Mouse (Mus musculus) neutrophil, adult 5-6 weeks (primary cell): Measurements from ENCODE around the gene Golm1. TPM values are rescaled to one million over a fixed set of nuclear protein-coding genes. Genes with fewer than 3 reads are reported as not detected.

ENCODE experiments used
- ATAC-seq: fragments of 151-379, 151-347 bp; 2 replicates; pipeline ENCODE4 v1.8.0; 2017; ENCODE audit warnings: mild to moderate bottlenecking, moderate TSS enrichment; ENCODE audit not compliant: insufficient number of reproducible peaks, poor library complexity, low FRiP score, severe bottlenecking; ENCODE audit errors: extremely low read depth
- total RNA-seq: library from RNA; stranded (forward); fragments of 200-1000 nt; gene quantifications from 2 replicates; pipeline ENCODE4 v1.2.3, GENCODE M21; 2017

The Golm1 gene
- total RNA-seq, 1 experiment from 2014 or later = 22.6 TPM

DNA sequence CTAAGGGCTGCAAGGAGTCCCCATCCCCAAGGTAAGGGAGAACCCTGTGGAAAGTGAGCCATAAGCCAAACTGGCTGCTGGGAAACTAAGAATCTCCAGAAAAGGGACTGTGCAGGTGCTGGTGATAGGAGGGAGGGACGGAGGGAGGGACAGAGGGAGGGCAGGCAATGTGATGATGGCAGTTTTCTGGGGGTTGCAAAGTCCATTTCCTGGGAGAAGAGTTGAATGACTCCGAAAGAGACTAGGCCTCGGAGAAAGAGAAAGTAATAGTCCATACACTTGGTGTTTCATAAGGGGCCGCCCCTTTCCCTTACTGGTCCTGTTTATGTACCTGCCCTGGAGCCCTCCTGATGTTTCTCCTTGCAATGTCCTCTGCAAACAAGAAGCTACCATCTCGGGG is 21.1 kb downstream of the Golm1 start:
- ATAC-seq = no peak

GRCm38 (mm10) chr13:59653136-59653535 is 22.5 kb downstream of the Golm1 start:
- no peak for ATAC-seq

- ATAC-seq = no peak
Measured at GRCm38 (mm10) chr13:59652651-59653050, 23.0 kb downstream of the Golm1 start.

DNA sequence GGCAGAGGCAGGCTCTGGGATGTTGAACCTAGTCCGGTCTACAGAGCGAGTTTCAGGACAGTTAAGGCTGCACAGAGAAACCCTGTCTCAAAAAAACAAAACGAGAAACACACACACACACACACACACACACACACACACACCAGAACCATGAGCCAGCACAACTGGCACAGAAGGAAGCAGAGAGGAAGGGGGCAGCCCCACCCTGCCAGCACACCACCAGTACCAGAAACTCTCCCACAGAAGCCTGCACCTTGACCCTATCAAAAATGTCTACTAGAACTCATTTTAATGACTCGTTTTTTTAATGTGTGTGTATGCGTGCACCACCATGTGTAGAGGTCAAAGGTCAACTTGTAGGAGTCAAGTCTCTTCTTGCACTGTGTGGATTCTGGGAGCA is 25.8 kb downstream of the Golm1 start:
- no peak for ATAC-seq

- ATAC-seq = no peak
Measured at GRCm38 (mm10) chr13:59648598-59648997, 27.0 kb downstream of the Golm1 start.

DNA sequence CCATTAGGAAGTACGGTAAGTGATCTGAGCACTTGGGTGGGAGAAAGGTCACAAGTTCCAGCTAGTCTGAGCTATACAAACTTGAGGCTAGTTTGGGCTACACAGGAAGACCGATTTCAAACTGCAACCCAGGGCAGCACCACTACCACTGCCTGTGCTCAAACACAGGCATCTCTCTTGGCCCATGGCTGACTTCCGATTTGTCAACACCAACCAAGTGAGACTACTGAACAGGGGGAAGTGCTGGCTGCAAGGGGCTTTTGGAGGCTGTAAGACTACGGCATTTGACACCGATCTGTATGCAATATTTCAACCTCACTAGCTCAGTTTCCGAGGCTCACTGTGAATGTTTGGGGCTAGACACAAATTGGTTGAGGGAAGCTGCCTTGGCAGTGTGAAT is 28.1 kb downstream of the Golm1 start:
- no peak for ATAC-seq

- ATAC-seq = no peak
Measured at GRCm38 (mm10) chr13:59646674-59647244, 28.9 kb downstream of the Golm1 start.

GRCm38 (mm10) chr13:59645491-59645890 is 30.1 kb downstream of the Golm1 start:
- no peak for ATAC-seq

DNA sequence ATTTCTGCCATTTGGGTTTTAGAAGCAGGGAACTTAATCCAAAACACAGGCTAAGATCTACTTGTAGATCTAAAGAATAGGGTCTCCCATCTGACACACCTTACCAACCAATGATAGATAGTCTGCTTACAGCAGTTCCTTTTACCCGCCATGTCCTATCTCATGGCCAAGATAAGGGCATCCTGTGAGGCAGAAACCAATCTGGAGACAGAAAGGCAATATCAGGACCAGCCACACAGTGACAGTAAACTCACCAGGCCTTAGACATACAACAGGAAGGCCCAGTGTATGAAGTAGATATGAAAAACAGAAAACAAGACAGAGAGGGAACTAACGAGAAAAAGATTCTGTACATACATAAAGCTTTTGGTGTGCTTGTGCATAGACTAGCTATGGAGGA is 32.8 kb downstream of the Golm1 start:
- no peak for ATAC-seq

DNA sequence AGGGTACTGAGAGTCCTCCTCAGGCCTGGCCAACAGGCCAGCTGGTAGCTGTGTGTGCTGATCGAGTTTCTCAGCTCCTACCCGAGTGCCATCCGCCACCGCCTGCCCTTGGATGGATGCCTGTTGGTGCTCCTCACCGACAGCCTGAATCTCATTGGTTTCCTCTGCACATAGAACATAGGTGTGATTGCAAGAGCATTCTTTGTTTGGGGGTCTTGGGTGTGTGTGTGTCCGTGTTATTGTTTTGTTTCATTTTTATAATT is 35.5 kb downstream of the Golm1 start:
- ATAC-seq = no peak

DNA sequence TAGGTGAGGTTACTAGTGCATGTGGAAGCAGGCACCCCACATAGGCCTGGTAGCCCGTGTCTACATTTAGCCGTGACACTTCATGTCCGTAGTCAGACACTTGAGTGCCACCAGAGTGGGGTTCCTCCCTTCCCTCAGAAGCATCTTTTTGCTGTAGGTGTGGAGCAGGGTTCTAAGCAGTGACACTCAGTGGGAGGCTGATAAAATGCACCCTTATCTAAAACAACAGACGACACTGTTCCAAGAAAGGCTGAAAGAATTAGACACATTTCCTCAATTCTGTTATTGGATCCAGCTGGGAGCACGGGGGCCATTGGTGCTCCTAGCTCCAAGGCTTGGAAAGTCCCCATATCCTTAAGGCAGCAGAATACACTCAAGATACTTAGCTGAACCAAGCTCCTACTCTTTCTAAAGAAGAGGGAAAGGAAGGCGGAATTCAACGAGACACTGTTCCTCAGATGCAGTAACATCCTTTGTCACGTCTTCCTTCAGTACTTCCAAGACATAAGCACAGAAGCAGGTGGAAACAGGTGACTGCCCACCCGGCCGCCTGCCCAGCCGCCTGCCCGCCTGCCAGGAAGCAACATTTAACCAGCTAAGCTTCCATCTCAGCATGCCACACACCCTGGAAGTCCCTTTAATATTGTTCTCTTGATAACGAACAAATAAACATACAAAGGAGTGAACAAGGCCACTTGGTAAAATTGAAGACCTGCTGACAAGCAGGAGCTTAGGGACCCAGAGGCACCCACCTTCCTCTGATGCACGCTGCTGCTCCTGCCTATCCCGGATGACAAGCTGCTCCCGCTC is 36.0 kb downstream of the Golm1 start:
- ATAC-seq = no peak

DNA sequence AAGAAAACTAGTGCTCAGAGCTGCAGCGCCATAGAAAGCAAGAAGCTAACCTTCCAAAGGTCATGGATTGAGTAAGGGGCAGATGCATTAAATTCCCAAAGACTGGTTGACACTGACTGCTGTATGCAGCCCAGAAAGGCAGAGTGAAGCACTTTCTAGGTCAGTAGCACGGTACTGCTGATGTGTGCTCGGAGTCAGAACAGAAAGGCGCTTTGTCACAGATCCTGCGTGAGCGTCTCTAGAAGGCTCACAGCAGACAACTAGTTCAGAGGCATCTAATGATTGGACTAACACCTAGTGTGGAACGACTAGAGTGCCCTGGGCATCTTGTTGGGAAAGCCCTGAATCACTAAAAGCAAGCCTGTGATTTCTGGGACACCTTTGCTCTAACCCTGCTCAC is 37.8 kb downstream of the Golm1 start:
- no peak for ATAC-seq

DNA sequence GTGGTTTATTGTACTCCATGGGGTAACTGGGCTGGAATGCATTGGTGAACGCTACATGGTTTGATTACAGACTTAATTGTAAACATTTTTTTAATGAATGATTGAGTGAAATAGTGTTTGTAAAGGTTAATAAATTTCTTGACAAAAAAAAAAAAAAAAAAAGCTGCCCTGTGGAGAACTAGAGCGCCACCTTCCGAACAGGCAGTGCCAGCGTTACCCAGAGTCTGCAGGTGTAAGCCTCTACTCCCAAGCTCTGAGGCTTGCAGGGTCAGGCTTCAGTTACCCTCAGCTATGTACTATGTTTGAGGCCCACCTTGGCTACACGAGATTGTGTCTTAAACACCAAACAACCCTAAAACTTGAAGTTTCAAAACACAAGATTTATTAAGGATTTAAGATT is 41.0 kb downstream of the Golm1 start:
- no peak for ATAC-seq

- no peak for ATAC-seq
Measured at GRCm38 (mm10) chr13:59626739-59627138, 48.9 kb downstream of the Golm1 start.

DNA sequence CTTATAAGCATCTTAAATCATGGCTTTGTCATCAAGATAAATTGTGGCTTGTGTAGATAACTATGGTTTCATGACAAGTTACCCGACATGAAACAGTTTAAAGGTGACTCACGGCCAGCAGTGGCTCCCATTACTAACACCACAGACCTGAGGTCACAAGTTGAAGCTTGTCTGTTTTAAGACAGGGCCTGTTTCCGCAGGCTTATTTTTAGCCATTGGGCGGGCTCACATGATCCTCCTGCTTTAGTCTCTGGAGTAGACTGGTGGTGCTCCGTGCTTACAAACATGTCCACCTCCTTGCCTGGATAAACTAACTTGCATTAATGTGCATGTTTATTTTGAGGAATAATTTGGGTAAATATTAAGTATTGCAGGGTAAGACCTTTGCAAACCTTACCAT is 50.7 kb downstream of the Golm1 start:
- ATAC-seq = no peak

- ATAC-seq = no peak
Measured at GRCm38 (mm10) chr13:59624389-59624788, 51.2 kb downstream of the Golm1 start.

DNA sequence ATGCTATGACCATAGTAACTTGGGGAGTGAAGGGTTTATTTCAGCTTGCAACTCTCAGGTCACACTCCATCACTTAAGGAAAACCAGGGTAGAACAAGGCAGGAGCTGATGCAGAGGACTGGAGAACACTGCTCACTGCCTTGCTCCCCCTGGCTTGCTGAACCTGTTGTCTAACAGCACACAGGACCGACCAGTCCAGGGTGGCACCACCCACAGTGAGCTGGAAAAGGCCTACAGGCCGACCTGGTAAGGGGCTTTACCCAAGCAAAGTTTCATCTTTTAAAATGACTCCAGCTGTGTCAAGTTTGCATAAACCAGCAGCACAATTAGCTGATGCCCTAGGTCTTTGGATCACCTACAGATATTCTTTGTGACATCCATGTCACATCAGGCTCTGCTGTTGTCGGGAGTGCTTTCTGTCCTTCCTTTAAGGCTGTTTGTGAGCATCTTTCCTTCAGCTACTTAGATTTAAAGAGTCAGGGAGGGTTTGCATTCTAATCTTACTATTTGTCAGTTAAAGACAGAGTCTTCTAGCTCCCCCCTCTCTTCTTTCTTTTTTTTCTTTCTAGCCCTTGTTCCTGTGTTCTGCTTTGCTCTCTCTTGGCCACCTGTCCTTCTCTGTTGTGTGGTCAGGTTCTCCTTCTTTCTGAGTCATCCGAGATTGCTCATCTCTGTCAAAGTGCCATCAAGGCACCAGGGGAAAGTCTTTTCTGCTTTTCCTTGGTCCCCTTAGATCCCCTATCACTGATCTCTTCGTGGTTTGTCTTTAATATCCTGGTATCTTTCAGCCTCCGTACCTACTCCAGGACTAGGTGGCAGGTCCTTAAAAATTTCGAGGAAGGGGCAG is 53.7 kb downstream of the Golm1 start:
- ATAC-seq = no peak

GRCm38 (mm10) chr13:59618463-59618862 is 57.1 kb downstream of the Golm1 start:
- ATAC-seq = no peak

GRCm38 (mm10) chr13:59615554-59615953 is 60.1 kb downstream of the Golm1 start:
- ATAC-seq = no peak

GRCm38 (mm10) chr13:59615152-59615551 is 60.5 kb downstream of the Golm1 start:
- ATAC-seq = no peak
